Mouse (Mus musculus) megakaryocyte, embryonic 14.5 days (primary cell): Measurements from ENCODE around the gene Mmgt2. TPM values are rescaled to one million over a fixed set of nuclear protein-coding genes. Genes with fewer than 3 reads are reported as not detected.

Experiments
- H3K27me3 ChIP-seq: replicated peaks from 2 replicates; pipeline ENCODE3; 2012; ENCODE audit warnings: inconsistent platforms
- H3K36me3 ChIP-seq: replicated peaks from 2 replicates; pipeline ENCODE3; 2012; ENCODE audit warnings: low read length, inconsistent platforms, mixed read lengths
- H3K4me1 ChIP-seq: 2 replicates; pipeline ENCODE4 v1.6.1; 2012; ENCODE audit warnings: inconsistent platforms
- H3K4me3 ChIP-seq: replicated peaks from 2 replicates; pipeline ENCODE3; 2012; ENCODE audit warnings: moderate library complexity, mild to moderate bottlenecking, inconsistent platforms
- H3K9me3 ChIP-seq: 2 replicates; pipeline ENCODE4 v1.6.1; 2012; ENCODE audit warnings: inconsistent platforms
- FLI1 ChIP-seq: IDR thresholded peaks from 2 replicates; pipeline ENCODE4 v1.6.1; 2012; ENCODE audit warnings: low read length, inconsistent platforms, mixed read lengths
- GATA1 ChIP-seq: IDR thresholded peaks from 3 replicates; pipeline ENCODE4 v1.6.1; 2012; ENCODE audit warnings: mixed read lengths, low read length, inconsistent platforms, borderline replicate concordance
- polyA plus RNA-seq: library from polyadenylated mRNA; stranded (reverse); fragments of >175 nt; gene quantifications from 2 replicates; pipeline ENCODE4 v1.2.3, GENCODE M21; 2012; ENCODE audit warnings: low replicate concordance; ENCODE audit not compliant: insufficient read depth

Gene Mmgt2
- polyA plus RNA-seq: 19.9 and 26.5 TPM in 2 replicates

GRCm38 (mm10) chr11:62648591-62649391 is at the start of gene Mmgt2:
TSS of gene Mmgt2 (plus strand) at chr11:62648664.
- TF ChIP-seq FLI1 (no peak), GATA1 (no peak)
- H3K4me1 ChIP-seq: peaks cover 79% of the 10 kb centered on the region

GRCm38 (mm10) chr11:62601732-62602618 is 46.5 kb upstream of the Mmgt2 start:
- Histone ChIP-seq H3K9me3 (no peaks in the 10 kb centered on the region), H3K4me1 (peaks cover 43% of the 10 kb centered on the region), H3K27me3 (no peaks in the 10 kb centered on the region), H3K4me3 (peak overlapping the region; percentile 97), H3K36me3 (peaks cover 75% of the 10 kb centered on the region)
- TF ChIP-seq FLI1 (no peak), GATA1 (no peak)

More at GRCm38 (mm10) chr11:62648591-62649391, at the start of gene Mmgt2:
- Histone ChIP-seq H3K27me3 (no peaks in the 10 kb centered on the region), H3K36me3 (peaks cover 29% of the 10 kb centered on the region), H3K9me3 (no peaks in the 10 kb centered on the region), H3K4me3 (peak within 1 kb of the TSS; percentile 96)

GRCm38 (mm10) chr11:62602619-62603311 is 45.7 kb upstream of the Mmgt2 start:
- peaks cover 48% of the 10 kb centered on the region for H3K4me1 ChIP-seq
- no peaks in the 10 kb centered on the region for H3K9me3 ChIP-seq
- peaks cover 77% of the 10 kb centered on the region for H3K36me3 ChIP-seq
- H3K27me3 ChIP-seq: no peaks in the 10 kb centered on the region
- no peak for TF ChIP-seq FLI1
- no peak for TF ChIP-seq GATA1
- H3K4me3 ChIP-seq: peak overlapping the region; percentile 97

GRCm38 (mm10) chr11:62603312-62604056 is 45.0 kb upstream of the Mmgt2 start:
- no peaks in the 10 kb centered on the region for H3K27me3 ChIP-seq
- peak overlapping the region; percentile 97 for H3K4me3 ChIP-seq
- H3K9me3 ChIP-seq: no peaks in the 10 kb centered on the region
- H3K4me1 ChIP-seq: peaks cover 54% of the 10 kb centered on the region
- H3K36me3 ChIP-seq: peaks cover 77% of the 10 kb centered on the region
- TF ChIP-seq FLI1 (no peak), GATA1 (no peak)

GRCm38 (mm10) chr11:62604123-62604706 is 44.2 kb upstream of the Mmgt2 start:
- peak overlapping the region; percentile 97 for H3K4me3 ChIP-seq
- no peaks in the 10 kb centered on the region for H3K9me3 ChIP-seq
- H3K36me3 ChIP-seq: peaks cover 78% of the 10 kb centered on the region
- TF ChIP-seq FLI1 (no peak), GATA1 (no peak)
- H3K4me1 ChIP-seq: peaks cover 62% of the 10 kb centered on the region
- H3K27me3 ChIP-seq: no peaks in the 10 kb centered on the region

- Histone ChIP-seq H3K27me3 (no peaks in the 10 kb centered on the region), H3K9me3 (no peaks in the 10 kb centered on the region), H3K4me3 (peak overlapping the region; percentile 40), H3K36me3 (peaks cover 75% of the 10 kb centered on the region), H3K4me1 (peaks cover 65% of the 10 kb centered on the region)
- no peak for TF ChIP-seq FLI1
These were observed 43.4 kb upstream of the Mmgt2 start for GRCm38 (mm10) chr11:62604886-62605618.

GRCm38 (mm10) chr11:62605619-62606298 is 42.7 kb upstream of the Mmgt2 start:
- Histone ChIP-seq H3K27me3 (no peaks in the 10 kb centered on the region), H3K4me3 (peak overlapping the region; percentile 31), H3K36me3 (peaks cover 74% of the 10 kb centered on the region)

More at GRCm38 (mm10) chr11:62605619-62606298, 42.7 kb upstream of the Mmgt2 start:
- H3K4me1 ChIP-seq: peaks cover 65% of the 10 kb centered on the region
- TF ChIP-seq FLI1: no peak
- TF ChIP-seq GATA1: no peak
- H3K9me3 ChIP-seq: no peaks in the 10 kb centered on the region
